ENCODE assay signal across 27 mouse cellular contexts in the genomic region with DNA sequence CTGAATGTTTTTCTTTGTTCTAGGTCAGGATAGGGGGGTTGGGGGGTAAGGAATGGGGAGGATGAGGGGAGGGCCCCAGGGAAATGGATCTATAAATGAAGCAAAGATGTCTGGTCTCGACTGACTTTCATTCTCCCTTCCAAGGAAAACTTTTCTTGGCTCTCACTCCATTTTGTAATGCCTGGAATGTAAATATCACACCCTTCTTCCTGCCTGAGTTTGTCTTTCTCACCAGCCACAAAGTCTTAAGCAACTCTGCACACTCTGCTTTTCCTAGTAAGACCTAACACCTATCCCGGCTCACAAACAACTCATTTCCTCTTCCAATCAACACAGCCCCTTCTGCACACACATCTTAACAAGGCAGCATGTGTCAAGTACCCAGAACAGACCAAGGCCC. TPM values are rescaled to one million over a fixed set of nuclear protein-coding genes. Genes with fewer than 3 reads are reported as not detected.
DNase-seq lines count a peak whose midpoint lies in the region; ATAC-seq and TF ChIP-seq lines count a peak whose summit lies in the region.
"Had no signal": no experiment of that assay in that cellular context is flagged by ENCODE, and none has a peak within 500 bp of the region (broad histone marks: within the 10 kb centered on the region; RNA-seq: fewer than 3 reads in every experiment).

No protein-coding gene starts in this region.

- no peaks in the 10 kb centered on the region; the same call in 1 of the 2 replicates for H3K27me3 ChIP-seq in forebrain, postnatal 0 days (ENCODE audit: insufficient read depth, low read length)
- H3K27me3 ChIP-seq in forebrain, embryonic 12.5 days, result peaks cover 5% of the 10 kb centered on the region; the same call in 1 of the 2 replicates
- no peaks in the 10 kb centered on the region for H3K27me3 ChIP-seq in liver, adult 2 months (ENCODE audit: control insufficient read depth, insufficient read depth, low read length)
- H3K27me3 ChIP-seq: liver, embryonic 15.5 days; megakaryocyte, embryonic 14.5 days; midbrain, embryonic 15.5 days had no signal

- no peak overlapping the region for H3K9ac ChIP-seq in forebrain, postnatal 0 days
- no peak overlapping the region for H3K9ac ChIP-seq in forebrain, embryonic 12.5 days
- H3K9ac ChIP-seq in liver, adult 2 months (ENCODE audit: low read depth, low read length), result no peak overlapping the region
- H3K9ac ChIP-seq: liver, embryonic 15.5 days; midbrain, embryonic 15.5 days had no signal

- no peak for TF ChIP-seq POLR2A in liver, adult 2 months (IDR thresholded peaks at IDR 0.05; ENCODE audit: extremely low read depth, insufficient read depth, low read length)

- no peaks in the 10 kb centered on the region for H3K36me3 ChIP-seq in forebrain, postnatal 0 days (ENCODE audit: insufficient read depth)
- H3K36me3 ChIP-seq in forebrain, embryonic 12.5 days (replicated peaks), result no peaks in the 10 kb centered on the region
- no peaks in the 10 kb centered on the region for H3K36me3 ChIP-seq in liver, adult 2 months (ENCODE audit: control insufficient read depth, insufficient read depth, low read length)
- H3K36me3 ChIP-seq: liver, embryonic 15.5 days; midbrain, embryonic 15.5 days had no signal

- no peak for TF ChIP-seq CTCF in forebrain, postnatal 0 days (IDR thresholded peaks at IDR 0.05; ENCODE audit: low read depth)
- TF ChIP-seq CTCF in liver, adult 2 months (IDR thresholded peaks at IDR 0.05; ENCODE audit: low read depth, low read length), result no peak

- no peaks in the 10 kb centered on the region for H3K79me2 ChIP-seq in liver, adult 2 months (ENCODE audit: control insufficient read depth, insufficient read depth, low read length)

- no peak overlapping the region for H3K27ac ChIP-seq in forebrain, postnatal 0 days (ENCODE audit: low read depth, low read length)
- H3K27ac ChIP-seq in forebrain, embryonic 12.5 days, result no peak overlapping the region
- H3K27ac ChIP-seq in liver, adult 2 months (replicated peaks; ENCODE audit: insufficient read depth, low read depth, low read length), result no peak overlapping the region
- H3K27ac ChIP-seq: layer of hippocampus, adult 2 months; liver, embryonic 15.5 days; midbrain, embryonic 15.5 days had no signal

- ATAC-seq in forebrain, postnatal 0 days, result 0 out of 2 replicates have a peak, but pooled peaks have one; percentile 14
- ATAC-seq in forebrain, embryonic 12.5 days (ENCODE audit: low FRiP score), result no peak
- no peak for ATAC-seq in erythroblast, adult 5-6 weeks (replicated peaks; ENCODE audit: low FRiP score, poor library complexity, severe bottlenecking)
- ATAC-seq: hindbrain, embryonic 16.5 days; midbrain, embryonic 15.5 days had no signal

- H3K9me3 ChIP-seq in forebrain, postnatal 0 days (ENCODE audit: low read length), result no peaks in the 10 kb centered on the region
- H3K9me3 ChIP-seq in forebrain, embryonic 12.5 days, result no peaks in the 10 kb centered on the region
- H3K9me3 ChIP-seq: liver, embryonic 15.5 days; midbrain, embryonic 15.5 days had no signal

- WGBS in forebrain, postnatal 0 days, result 58% methylated on average over 2 of the region's 2 CpGs
- 73% methylated on average over 2 of the region's 2 CpGs for WGBS in forebrain, embryonic 12.5 days
- 28% methylated on average over 2 of the region's 2 CpGs for WGBS in liver, adult 2 months

- no peaks in the 10 kb centered on the region for H3K4me1 ChIP-seq in forebrain, postnatal 0 days (ENCODE audit: insufficient read depth)
- peaks cover 14% of the 10 kb centered on the region for H3K4me1 ChIP-seq in forebrain, embryonic 12.5 days
- no peaks in the 10 kb centered on the region for H3K4me1 ChIP-seq in liver, adult 2 months (ENCODE audit: control insufficient read depth, insufficient read depth, low read length)
- H3K4me1 ChIP-seq: liver, embryonic 15.5 days; megakaryocyte, embryonic 14.5 days had no signal

- H3K4me2 ChIP-seq in forebrain, postnatal 0 days (ENCODE audit: low read depth), result no peak overlapping the region
- no peak overlapping the region for H3K4me2 ChIP-seq in forebrain, embryonic 12.5 days
- H3K4me2 ChIP-seq: liver, embryonic 15.5 days; midbrain, embryonic 15.5 days had no signal

- H3K4me3 ChIP-seq in forebrain, postnatal 0 days (ENCODE audit: low read depth, low read length), result no peak overlapping the region
- no peak overlapping the region for H3K4me3 ChIP-seq in forebrain, embryonic 12.5 days (replicated peaks)
- no peak overlapping the region for H3K4me3 ChIP-seq in liver, adult 2 months (ENCODE audit: insufficient read depth, low read depth, low read length)
- H3K4me3 ChIP-seq: layer of hippocampus, adult 2 months; liver, embryonic 15.5 days; megakaryocyte, embryonic 14.5 days; midbrain, embryonic 15.5 days had no signal

- no peak for DNase-seq in forebrain, postnatal 0 days
- peak; percentile 4 for DNase-seq in liver, adult 2 months (ENCODE audit: extremely low read depth, low read depth, low spot score)
- DNase-seq in liver (no peak), MN1 (ENCODE audit: low spot score) (no peak)
- DNase-seq in lung, postnatal 25 days (ENCODE audit: low spot score), result peak; percentile 50
- DNase-seq in cerebellum, postnatal 36 days, result no peak
- DNase-seq: cerebellum, postnatal 14 days; heart, adult 18-20 months; heart, postnatal 10 days; left cerebral cortex, postnatal 4 days; retina, postnatal 1 day; thymus, postnatal 36 days had no signal

RNA-seq across cellular contexts. Expression of gene Gm11011, which starts 20.2 kb away (rescaled TPM):
- total RNA-seq in forebrain, postnatal 0 days (2014; rRNA removed), result not detected in 2 replicates
- polyA plus RNA-seq in forebrain, postnatal 0 days (2015; fragmentation: Nextera tagmentation; extraction: Ambion mirVana), result not detected in 2 replicates
- not detected in 2 replicates for polyA plus RNA-seq in forebrain, embryonic 12.5 days (2016; fragmentation: Nextera tagmentation; extraction: Ambion mirVana)
- not detected in 2 replicates for total RNA-seq in liver, adult 2 months (2014; rRNA removed)
- not detected in 2 replicates for polyA plus RNA-seq in liver, adult 2 months (2012; rRNA removed)
- not detected in 2 replicates for total RNA-seq in erythroblast, adult 5-6 weeks (2015; ENCODE audit: low replicate concordance)
- not detected in 2 replicates for total RNA-seq in erythroblast, adult 5-6 weeks (2017; ENCODE audit: low replicate concordance)
- total RNA-seq: adrenal gland, adult 18-20 months; gastrocnemius, adult 8-10 months; heart, adult 18-20 months; heart, postnatal 10 days; layer of hippocampus, adult 2 months; left cerebral cortex, adult 18-20 months; left cerebral cortex, postnatal 4 days; MEL; neutrophil, adult 5-6 weeks had no signal
- polyA plus RNA-seq: hindbrain, embryonic 16.5 days; kidney, embryonic 14.5 days; liver, embryonic 15.5 days; midbrain, embryonic 15.5 days; small intestine, adult 2 months; testis, adult 2 months had no signal

RNA-seq across cellular contexts. Expression of gene Tshz2, which starts 25.0 kb away (rescaled TPM):
- total RNA-seq in forebrain, postnatal 0 days (2014; rRNA removed), result 26.1 and 29.2 TPM in 2 replicates
- 8.8 and 19.7 TPM in 2 replicates for polyA plus RNA-seq in forebrain, postnatal 0 days (2015; fragmentation: Nextera tagmentation; extraction: Ambion mirVana)
- polyA plus RNA-seq in forebrain, embryonic 12.5 days (2016; fragmentation: Nextera tagmentation; extraction: Ambion mirVana), result 8.4 TPM in 2 replicates
- total RNA-seq in liver, adult 2 months (2014; rRNA removed), result 3.3 and 3.7 TPM in 2 replicates
- 3.5 and 4.1 TPM in 2 replicates for polyA plus RNA-seq in liver, adult 2 months (2012; rRNA removed)
- total RNA-seq in erythroblast, adult 5-6 weeks (2015; ENCODE audit: low replicate concordance), result not detected in 2 replicates
- total RNA-seq in erythroblast, adult 5-6 weeks (2017; ENCODE audit: low replicate concordance), result not detected in 2 replicates
- total RNA-seq: MEL; neutrophil, adult 5-6 weeks had no signal

Comparison
In these comparisons a context has a peak if more than half of its experiments do, and no peak if none do; other contexts are left out.
1. DNase-seq: peak in liver, adult 2 months (single experiment) and lung, postnatal 25 days (single experiment); none in forebrain, postnatal 0 days (single experiment), liver (single experiment), cerebellum, postnatal 36 days (0 of 2) and MN1 (single experiment).